Mouse (Mus musculus): ENCODE results near the gene Olfr643.

GRCm38 (mm10) chr7:104052566-104052965 is 84.6 kb downstream of the Olfr643 start, which contains the start of gene Olfr642:
- TF ChIP-seq POLR2A (IDR thresholded peaks at IDR 0.05; ENCODE audit: borderline replicate concordance, extremely low read depth, low read depth, low read length) (no peak), CTCF (IDR thresholded peaks at IDR 0.05; ENCODE audit: insufficient read depth, low read length) (no peak)
